Mouse (Mus musculus): ENCODE measurements at regions not wholly inside any gene's neighbourhood (a gene's known extent, or its start where the extent isn't known, plus 50 kb on each side); places are given as distances from the start of the nearest gene placed in this dataset.

DNA sequence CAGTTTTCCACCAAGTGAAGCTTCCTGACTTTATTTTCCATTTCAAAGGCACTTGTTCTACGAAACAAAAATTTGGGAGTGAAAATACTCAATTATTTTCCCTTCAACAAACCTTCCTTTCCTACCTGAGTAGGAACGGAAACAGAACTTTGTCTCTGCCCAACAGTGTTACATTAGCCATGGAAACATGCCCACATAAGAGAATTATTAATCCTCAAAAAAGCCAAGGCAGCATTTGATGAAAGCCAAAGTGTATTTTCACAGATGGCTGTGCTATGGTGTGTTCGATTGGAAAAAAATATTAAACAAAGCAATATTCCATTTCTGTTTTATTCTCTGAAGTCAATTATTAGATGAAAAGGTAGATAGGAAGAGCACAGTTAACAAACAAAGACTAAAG, 404.8 kb upstream of the Adamts9 start:
- TF ChIP-seq CTCF (IDR thresholded peaks at IDR 0.05; ENCODE audit: low read depth, low read length) = no peak
- no peak for TF ChIP-seq POLR2A (IDR thresholded peaks at IDR 0.05; ENCODE audit: extremely low read depth, insufficient read depth, low read length)

All from liver, adult 2 months (tissue).